Mouse (Mus musculus) kidney, postnatal 0 days (tissue): ENCODE measurements around the gene G6pc3. TPM values are rescaled to one million over a fixed set of nuclear protein-coding genes. Genes with fewer than 3 reads are reported as not detected.
A peak's percentile ranks its signal among the peaks of the same experiment; 100 is the strongest.

Experiments
- ATAC-seq: fragments of 200-750 bp; cut with Nextera tagmentation; replicated peaks from 2 replicates; pipeline ENCODE4 v1.8.0; 2017; ENCODE audit warnings: low read depth, moderate number of reproducible peaks, moderate TSS enrichment, moderate library complexity; ENCODE audit not compliant: low FRiP score
- DNase-seq: peaks from one replicate; pipeline ENCODE4 v3.0.0-alpha.2; 2016; ENCODE audit warnings: low spot score
- H3K27ac ChIP-seq: fragments of 300-500 bp; sonication (generic); 2 replicates; pipeline ENCODE4 v1.5.1; 2014; ENCODE audit warnings: mild to moderate bottlenecking
- H3K27me3 ChIP-seq: fragments of 300-500 bp; sonication (generic); 2 replicates; pipeline ENCODE4 v1.6.1; 2014; ENCODE audit warnings: low read length, mixed read lengths; ENCODE audit not compliant: insufficient read depth
- H3K36me3 ChIP-seq: fragments of 300-500 bp; sonication (generic); 2 replicates; pipeline ENCODE4 v1.6.1; 2014; ENCODE audit warnings: low read length, mixed read lengths; ENCODE audit not compliant: insufficient read depth
- H3K4me1 ChIP-seq: fragments of 300-500 bp; sonication (generic); replicated peaks from 2 replicates; pipeline ENCODE4 v1.6.1; 2014; ENCODE audit warnings: antibody characterized with exemption, low read length, mixed read lengths; ENCODE audit not compliant: insufficient read depth
- H3K4me2 ChIP-seq: fragments of 300-500 bp; sonication (generic); 2 replicates; pipeline ENCODE4 v1.6.1; 2014; ENCODE audit warnings: mild to moderate bottlenecking, low read length, moderate library complexity, mixed read lengths
- H3K4me3 ChIP-seq: fragments of 300-500 bp; sonication (generic); replicated peaks from 2 replicates; pipeline ENCODE4 v1.5.1; 2014; ENCODE audit warnings: low read depth, low read length
- H3K9ac ChIP-seq: fragments of 300-500 bp; sonication (generic); 2 replicates; pipeline ENCODE4 v1.6.1; 2014; ENCODE audit warnings: low read depth, low read length
- H3K9me3 ChIP-seq: fragments of 300-500 bp; sonication (generic); replicated peaks from 2 replicates; pipeline ENCODE4 v1.6.1; 2016; ENCODE audit warnings: low read length, inconsistent platforms, mixed read lengths
- CTCF ChIP-seq: IDR thresholded peaks from 2 replicates; pipeline ENCODE4 v1.5.1; 2016; ENCODE audit warnings: antibody characterized with exemption, low read depth, mild to moderate bottlenecking, moderate library complexity
- WGBS: fragments of 180-500 bp; shearing (Covaris S2); extraction: QIAGEN DNeasy Blood & Tissue Kit; methylation state at CpG from one replicate; pipeline ENCODE4 v1.1.7; 2014; 5-methylcytosine and 5-hydroxymethylcytosine counted together
- polyA plus RNA-seq: library from polyadenylated mRNA; unstranded; fragments of >200 nt; fragmentation: Nextera tagmentation; extraction: Ambion mirVana; gene quantifications from 2 replicates; pipeline ENCODE4 v1.2.1, GENCODE M21; 2015

The G6pc3 gene
- polyA plus RNA-seq, 1 experiment from 2014 or later, result 43.6 TPM

DNA sequence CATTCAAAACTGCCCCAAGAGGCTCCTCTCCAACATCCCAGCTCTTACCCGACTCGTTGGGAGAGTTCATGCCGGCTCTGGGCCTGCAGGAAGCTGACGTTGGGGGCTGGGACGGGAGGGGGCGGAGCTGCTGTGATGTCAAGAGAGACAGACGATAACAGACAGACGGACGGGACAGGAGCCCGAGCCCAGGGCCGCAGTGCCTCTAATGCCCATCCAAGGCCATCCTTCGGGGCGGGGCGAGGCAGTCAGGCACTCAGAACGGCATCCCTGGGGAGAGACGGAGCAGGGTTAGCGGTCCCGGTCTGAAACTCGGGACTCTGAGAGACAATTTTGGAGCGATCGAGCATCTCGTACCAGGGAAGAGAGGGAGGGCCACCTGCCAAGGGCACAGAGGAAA lies 35.3 kb downstream of the G6pc3 start:
- ATAC-seq (no peak), DNase-seq (no peak)
- no peak overlapping the region for H3K27ac ChIP-seq
- H3K4me3 ChIP-seq, result no peak overlapping the region
- 13% methylated on average over 22 of the region's 22 CpGs for WGBS
- no peak for TF ChIP-seq CTCF
- H3K4me1 ChIP-seq, result peaks cover 42% of the 10 kb centered on the region
- H3K27me3 ChIP-seq, result no peaks in the 10 kb centered on the region
- 0 out of 2 replicates have a peak, but pooled peaks cover 9% of the 10 kb centered on the region for H3K36me3 ChIP-seq
- H3K9me3 ChIP-seq, result no peaks in the 10 kb centered on the region
- H3K4me2 ChIP-seq, result peak overlapping the region; percentile 50
- H3K9ac ChIP-seq, result peak overlapping the region; percentile 31; the same call in 1 of the 2 replicates

DNA sequence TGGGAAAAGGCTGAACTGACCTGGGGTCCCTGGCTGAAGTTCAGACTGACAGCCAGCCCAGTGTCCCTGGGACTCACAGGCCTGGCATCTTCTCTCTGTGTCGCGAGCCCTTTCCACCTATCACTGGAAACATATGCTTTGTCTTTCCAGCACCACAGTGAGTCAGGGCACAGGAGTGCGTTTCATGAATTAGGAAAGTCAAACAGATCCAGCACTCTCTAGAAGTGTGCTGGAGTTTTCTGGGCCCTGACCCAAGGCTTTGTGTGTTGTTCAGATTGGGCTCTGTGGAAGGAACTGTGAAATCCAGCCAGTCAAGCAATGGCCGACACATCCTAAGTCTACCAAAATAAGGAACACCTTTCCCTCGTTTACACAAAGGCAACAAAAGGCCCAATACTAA lies 35.8 kb downstream of the G6pc3 start:
- no peaks in the 10 kb centered on the region for H3K27me3 ChIP-seq
- ATAC-seq (no peak), DNase-seq (no peak)
- 0 out of 2 replicates have a peak, but pooled peaks cover 9% of the 10 kb centered on the region for H3K36me3 ChIP-seq
- no peak overlapping the region for H3K4me2 ChIP-seq
- peaks cover 41% of the 10 kb centered on the region for H3K4me1 ChIP-seq
- no peaks in the 10 kb centered on the region for H3K9me3 ChIP-seq
- no peak overlapping the region for H3K4me3 ChIP-seq
- WGBS, result 74% methylated on average over 5 of the region's 5 CpGs
- H3K9ac ChIP-seq, result no peak overlapping the region; the same call in 1 of the 2 replicates
- H3K27ac ChIP-seq, result no peak overlapping the region
- TF ChIP-seq CTCF, result no peak

DNA sequence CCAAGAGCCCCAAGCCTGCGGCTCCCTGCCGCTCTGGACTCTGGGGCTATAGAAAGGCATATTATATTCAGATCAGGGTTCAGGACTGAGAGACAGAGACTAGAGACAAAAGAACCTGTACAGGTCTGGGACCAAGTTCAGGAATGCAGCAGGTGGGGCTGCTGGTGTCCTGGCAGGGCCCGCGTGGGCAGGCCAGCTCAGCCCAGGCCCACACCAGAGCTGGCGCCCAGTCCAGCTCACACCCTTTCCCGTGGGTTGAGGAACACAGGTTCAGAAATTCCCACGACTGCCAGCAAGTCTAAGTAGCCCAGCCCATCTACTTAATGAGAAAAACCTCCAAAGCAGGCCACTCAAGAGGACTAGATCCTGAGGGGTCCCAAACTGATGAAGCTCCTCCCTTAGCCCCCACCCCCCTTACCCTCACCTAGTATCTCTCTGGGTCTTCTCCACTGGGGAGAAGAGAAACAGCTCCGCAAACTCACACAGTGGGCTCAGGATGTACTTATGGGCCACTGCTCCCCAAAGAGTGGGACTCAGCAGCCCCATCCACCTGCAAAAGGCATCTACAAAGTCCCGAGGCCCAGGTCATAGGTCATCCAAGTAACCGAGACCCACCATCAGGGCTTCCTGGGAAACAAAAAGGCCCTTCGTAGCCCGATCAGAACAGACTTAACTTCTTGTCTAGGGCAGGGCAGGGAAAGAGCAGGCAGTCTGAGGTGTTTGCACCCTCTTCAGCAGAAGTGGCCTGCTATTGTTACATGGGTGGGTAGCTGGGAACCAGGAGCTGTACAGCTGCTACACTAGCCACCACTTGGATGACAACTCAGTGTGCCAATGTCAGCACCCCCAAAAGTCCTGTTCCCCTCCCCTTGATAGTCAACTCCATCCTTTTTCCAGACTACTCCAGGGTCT lies 36.9 kb downstream of the G6pc3 start:
- no peak overlapping the region for H3K4me3 ChIP-seq
- H3K36me3 ChIP-seq, result 0 out of 2 replicates have a peak, but pooled peaks cover 7% of the 10 kb centered on the region
- no peak for ATAC-seq
- WGBS, result 78% methylated on average over 12 of the region's 12 CpGs
- no peak overlapping the region for H3K4me2 ChIP-seq
- no peak overlapping the region for H3K27ac ChIP-seq
- no peaks in the 10 kb centered on the region for H3K9me3 ChIP-seq
- H3K4me1 ChIP-seq, result peaks cover 33% of the 10 kb centered on the region
- H3K27me3 ChIP-seq, result no peaks in the 10 kb centered on the region
- TF ChIP-seq CTCF, result no peak
- H3K9ac ChIP-seq, result no peak overlapping the region
- DNase-seq, result no peak

DNA sequence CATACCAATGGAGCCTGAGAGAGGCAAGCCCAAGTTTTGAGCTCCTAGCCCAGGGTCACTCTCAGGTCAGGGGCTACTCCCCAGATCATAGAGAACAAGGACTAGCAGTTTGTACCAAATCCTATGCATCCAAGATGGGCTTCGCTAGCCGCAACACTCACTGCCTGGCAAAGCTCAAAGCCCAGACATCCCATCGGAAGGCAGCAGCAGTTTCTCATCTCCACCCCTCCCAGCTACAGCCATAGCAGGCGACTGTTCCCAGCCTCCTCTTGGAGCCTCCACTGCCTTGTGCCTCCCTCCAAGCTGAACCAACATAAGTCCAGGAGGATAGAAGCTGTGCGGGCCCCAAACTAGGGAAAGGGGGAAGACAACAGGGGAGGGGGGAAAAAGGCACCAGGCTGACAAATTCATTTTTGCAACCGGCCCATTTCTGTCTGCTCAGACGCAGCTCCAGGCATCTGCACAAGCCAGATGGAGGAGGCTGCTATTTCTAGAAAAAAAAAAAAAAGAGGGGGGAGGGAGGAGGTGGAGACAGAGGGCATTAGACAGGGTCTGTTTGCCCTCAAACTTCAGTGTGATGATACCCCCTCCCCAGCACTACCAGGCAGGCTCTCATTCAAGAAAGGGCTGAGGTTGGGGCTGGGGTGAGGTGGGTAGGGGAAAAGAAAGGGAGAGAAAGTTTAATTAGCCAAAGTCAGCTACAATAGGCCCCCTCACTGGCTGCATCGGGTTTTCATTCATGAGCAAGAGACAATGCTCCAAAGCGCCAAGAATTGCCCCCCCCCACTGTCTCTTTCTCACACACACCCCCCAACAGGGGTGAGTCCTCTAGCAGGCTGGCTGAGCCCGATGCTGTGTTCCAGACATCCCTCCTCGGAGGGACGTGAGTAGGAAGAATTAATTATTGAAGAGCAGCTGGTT lies 38.1 kb downstream of the G6pc3 start:
- Histone ChIP-seq H3K4me3 (peak overlapping the region; percentile 95; the same call in 1 of the 2 replicates), H3K36me3 (no peaks in the 10 kb centered on the region), H3K27ac (no peak overlapping the region), H3K4me1 (peaks cover 22% of the 10 kb centered on the region), H3K4me2 (peak overlapping the region; percentile 88), H3K9ac (no peak overlapping the region), H3K27me3 (no peaks in the 10 kb centered on the region), H3K9me3 (no peaks in the 10 kb centered on the region)
- 29% methylated on average over 12 of the region's 12 CpGs for WGBS
- DNase-seq (no peak), ATAC-seq (no peak)
- TF ChIP-seq CTCF, result no peak

DNA sequence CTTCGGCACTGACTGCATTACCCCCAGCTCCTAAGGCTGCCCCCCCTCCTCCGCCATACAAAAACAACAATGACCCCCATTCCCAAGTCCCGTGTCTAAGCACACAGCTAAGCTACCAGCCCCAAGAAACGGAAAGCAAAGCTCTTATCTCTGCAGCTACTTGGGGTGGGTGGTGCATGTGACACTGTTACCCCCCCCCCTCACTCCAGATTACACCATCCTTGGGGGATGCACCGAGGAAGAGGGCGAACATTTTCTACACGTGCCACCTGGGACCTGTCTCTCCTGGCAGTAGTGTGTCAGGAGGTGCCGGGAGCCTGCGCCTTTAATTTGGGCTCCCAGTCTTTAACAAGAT lies 38.7 kb downstream of the G6pc3 start:
- Histone ChIP-seq H3K27ac (no peak overlapping the region), H3K9ac (0 out of 2 replicates have a peak overlapping the region, but pooled peaks have one; percentile 18), H3K27me3 (no peaks in the 10 kb centered on the region), H3K36me3 (no peaks in the 10 kb centered on the region), H3K4me3 (peak overlapping the region; percentile 95; the same call in 1 of the 2 replicates), H3K4me1 (peaks cover 19% of the 10 kb centered on the region), H3K9me3 (no peaks in the 10 kb centered on the region), H3K4me2 (peak overlapping the region; percentile 88)
- no peak for TF ChIP-seq CTCF
- no peak for ATAC-seq
- 30% methylated on average over 9 of the region's 9 CpGs for WGBS
- no peak for DNase-seq

DNA sequence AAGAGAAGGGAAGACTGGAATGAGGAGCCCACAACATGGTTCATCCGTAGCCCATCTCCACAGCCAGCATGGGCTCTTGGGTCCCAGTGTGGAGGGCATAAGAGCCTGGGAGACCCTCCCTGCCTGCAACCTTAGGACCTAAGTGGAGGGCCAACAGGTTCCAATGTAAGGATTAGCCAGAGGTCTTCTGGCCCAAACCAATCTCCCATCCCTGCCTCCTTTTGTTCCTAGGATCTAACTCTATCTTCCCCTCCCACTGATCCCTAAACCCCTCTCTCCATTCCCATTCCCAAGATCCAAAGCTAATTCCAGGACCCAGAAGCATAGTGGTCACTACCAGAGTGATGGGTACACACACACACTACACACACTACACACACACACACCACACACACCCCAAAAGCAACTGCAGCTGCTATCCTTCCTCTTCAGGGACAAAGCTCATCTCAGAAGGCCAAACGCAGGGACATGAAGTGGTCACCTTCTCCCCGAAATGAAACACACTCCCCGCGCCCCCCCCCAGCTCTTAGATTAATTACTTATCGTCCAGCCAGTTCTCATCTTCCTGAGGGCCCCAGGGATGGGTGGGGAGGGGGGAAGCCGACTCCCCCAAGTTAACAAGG lies 39.3 kb downstream of the G6pc3 start:
- H3K9me3 ChIP-seq, result no peaks in the 10 kb centered on the region
- H3K27ac ChIP-seq, result no peak overlapping the region
- H3K36me3 ChIP-seq, result no peaks in the 10 kb centered on the region
- peaks cover 19% of the 10 kb centered on the region for H3K4me1 ChIP-seq
- peak overlapping the region; percentile 88 for H3K4me2 ChIP-seq
- H3K4me3 ChIP-seq, result peak overlapping the region; percentile 95
- H3K9ac ChIP-seq, result peak overlapping the region; percentile 94
- no peak for TF ChIP-seq CTCF
- 15% methylated on average over 7 of the region's 7 CpGs for WGBS
- ATAC-seq (no peak), DNase-seq (no peak)
- H3K27me3 ChIP-seq, result no peaks in the 10 kb centered on the region
